Mouse (Mus musculus) small intestine, adult 2 months (tissue): ENCODE results near the gene Arrb2. TPM values are rescaled to one million over a fixed set of nuclear protein-coding genes. Genes with fewer than 3 reads are reported as not detected.
"Not testable (repeated sequence)": the region's sequence is repeated elsewhere in the genome, so short reads cannot be mapped to it uniquely, and the experiment has no call there.

ENCODE experiments used
- H3K27ac ChIP-seq: fragments of 200-500 bp; 2 replicates; pipeline ENCODE4 v1.5.1; 2012; ENCODE audit warnings: low read depth, low read length, control low read depth, inconsistent platforms; ENCODE audit not compliant: insufficient read depth
- H3K27me3 ChIP-seq: fragments of 200-500 bp; 2 replicates; pipeline ENCODE4 v1.6.1; 2012; ENCODE audit warnings: mild to moderate bottlenecking, moderate library complexity, low read length, inconsistent platforms; ENCODE audit not compliant: control insufficient read depth, insufficient read depth
- H3K36me3 ChIP-seq: fragments of 200-500 bp; 2 replicates; pipeline ENCODE4 v1.6.1; 2012; ENCODE audit warnings: mild to moderate bottlenecking, low read length, control low read depth, inconsistent platforms; ENCODE audit not compliant: control insufficient read depth, insufficient read depth
- H3K4me1 ChIP-seq: fragments of 200-500 bp; 2 replicates; pipeline ENCODE4 v1.6.1; 2012; ENCODE audit warnings: low read length, inconsistent platforms, mixed read lengths; ENCODE audit not compliant: control insufficient read depth, insufficient read depth, insufficient read length
- H3K4me3 ChIP-seq: fragments of 200-500 bp; 2 replicates; pipeline ENCODE4 v1.5.1; 2012; ENCODE audit warnings: low read depth, mild to moderate bottlenecking, control low read depth, inconsistent platforms, low read length, moderate library complexity
- CTCF ChIP-seq: fragments of 200-500 bp; IDR thresholded peaks from 2 replicates; pipeline ENCODE4 v1.5.1; 2012; ENCODE audit warnings: low read depth, mild to moderate bottlenecking, control low read depth, inconsistent platforms, low read length, moderate library complexity, mixed read lengths; ENCODE audit not compliant: insufficient replicate concordance, insufficient read length; ENCODE audit errors: extremely low read depth
- POLR2A ChIP-seq: fragments of 200-500 bp; IDR thresholded peaks from 2 replicates; pipeline ENCODE4 v1.6.1; 2012; ENCODE audit warnings: low read depth, mild to moderate bottlenecking, control low read depth, inconsistent platforms, low read length, moderate library complexity
- WGBS: fragments of 180-500 bp; shearing (Covaris S2); methylation state at CpG from one replicate; pipeline ENCODE4 v1.1.7; 2018; 5-methylcytosine and 5-hydroxymethylcytosine counted together
- polyA plus RNA-seq: library from polyadenylated mRNA; depleted of rRNA; stranded (reverse); fragments of >200 nt; gene quantifications from 2 replicates; pipeline ENCODE4 v1.2.3, GENCODE M21; 2012

The Arrb2 gene
- polyA plus RNA-seq, 1 experiment: 23.2 TPM

DNA sequence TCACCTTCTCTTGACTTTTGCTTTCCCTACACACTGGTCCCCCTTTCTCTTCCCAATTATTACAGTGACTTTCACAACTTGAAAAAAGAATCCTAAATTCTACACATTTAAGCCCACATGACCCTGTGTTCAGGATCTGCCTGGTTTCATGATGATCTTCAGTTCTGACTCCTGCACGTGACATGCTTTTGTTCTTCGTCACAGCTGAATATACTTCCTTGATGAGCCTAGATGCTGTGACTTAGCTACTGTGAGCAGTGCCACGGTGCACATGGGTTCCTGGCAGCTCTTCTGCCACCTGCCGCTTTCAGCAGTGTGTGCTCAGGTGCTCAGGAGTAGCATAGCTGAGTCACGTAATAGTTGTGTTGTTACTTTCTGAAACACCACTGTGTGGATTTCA, 19.8 kb upstream of the Arrb2 start:
- Histone ChIP-seq H3K27ac (no peak overlapping the region), H3K4me3 (no peak overlapping the region), H3K36me3 (no peaks in the 10 kb centered on the region), H3K27me3 (no peaks in the 10 kb centered on the region), H3K4me1 (peaks cover 9% of the 10 kb centered on the region; the same call in 1 of the 2 replicates)
- 54% methylated on average over 5 of the region's 5 CpGs for WGBS
- TF ChIP-seq POLR2A (no peak), CTCF (no peak)

GRCm38 (mm10) chr11:70413961-70414360, 18.5 kb upstream of the Arrb2 start:
- H3K4me3 ChIP-seq: no peak overlapping the region
- peaks cover 5% of the 10 kb centered on the region; the same call in 1 of the 2 replicates for H3K4me1 ChIP-seq
- WGBS: 5% methylated on average over 3 of the region's 3 CpGs
- TF ChIP-seq CTCF (peak; percentile 42; the same call in 1 of the 2 replicates), POLR2A (no peak)
- no peaks in the 10 kb centered on the region for H3K27me3 ChIP-seq
- no peak overlapping the region for H3K27ac ChIP-seq
- H3K36me3 ChIP-seq: no peaks in the 10 kb centered on the region

DNA sequence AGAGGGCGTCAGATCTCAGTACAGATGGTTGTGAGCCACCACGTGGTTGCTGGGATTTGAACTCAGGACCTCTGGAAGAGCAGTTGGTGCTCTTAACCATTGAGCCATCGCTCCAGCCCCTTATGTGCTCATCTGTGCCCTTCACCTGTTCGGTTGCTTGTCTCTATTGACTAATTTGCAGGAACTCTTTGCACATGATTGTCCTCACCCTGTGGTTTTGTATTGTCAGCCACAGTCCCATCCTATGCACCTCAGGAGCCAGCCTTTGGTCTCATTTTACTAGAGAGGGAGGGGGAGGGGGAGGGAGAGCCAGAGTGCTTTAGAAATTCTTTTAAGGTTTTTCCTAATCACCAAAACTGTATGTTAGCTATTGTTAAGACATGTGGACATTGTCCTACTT, 14.2 kb upstream of the Arrb2 start:
- 62% methylated on average over 4 of the region's 4 CpGs for WGBS
- Histone ChIP-seq H3K4me3 (no peak overlapping the region), H3K27me3 (no peaks in the 10 kb centered on the region), H3K4me1 (no peaks in the 10 kb centered on the region), H3K27ac (no peak overlapping the region), H3K36me3 (no peaks in the 10 kb centered on the region)
- TF ChIP-seq POLR2A (no peak), CTCF (no peak)

- no peaks in the 10 kb centered on the region for H3K27me3 ChIP-seq
- H3K4me3 ChIP-seq: no peak overlapping the region
- 56% methylated on average over 5 of the region's 5 CpGs for WGBS
- H3K36me3 ChIP-seq: no peaks in the 10 kb centered on the region
- no peak for TF ChIP-seq CTCF
- no peak for TF ChIP-seq POLR2A
- H3K4me1 ChIP-seq: no peaks in the 10 kb centered on the region
- H3K27ac ChIP-seq: no peak overlapping the region
These were observed 12.9 kb upstream of the Arrb2 start for GRCm38 (mm10) chr11:70419486-70419885.

GRCm38 (mm10) chr11:70426598-70426997, 5.8 kb upstream of the Arrb2 start:
- not testable (repeated sequence) for H3K27ac ChIP-seq, H3K4me1 ChIP-seq, H3K27me3 ChIP-seq, H3K36me3 ChIP-seq, H3K4me3 ChIP-seq
- 73% methylated on average over 6 of the region's 6 CpGs for WGBS

- peaks cover 6% of the 10 kb centered on the region; the same call in 1 of the 2 replicates for H3K36me3 ChIP-seq
- H3K4me3 ChIP-seq: no peak overlapping the region
- H3K27ac ChIP-seq: no peak overlapping the region
- WGBS: 38% methylated on average over 5 of the region's 5 CpGs
- TF ChIP-seq POLR2A (no peak), CTCF (no peak)
- no peaks in the 10 kb centered on the region for H3K4me1 ChIP-seq
- no peaks in the 10 kb centered on the region for H3K27me3 ChIP-seq
These were observed 861 bp upstream of the Arrb2 start for GRCm38 (mm10) chr11:70431574-70431973.

DNA sequence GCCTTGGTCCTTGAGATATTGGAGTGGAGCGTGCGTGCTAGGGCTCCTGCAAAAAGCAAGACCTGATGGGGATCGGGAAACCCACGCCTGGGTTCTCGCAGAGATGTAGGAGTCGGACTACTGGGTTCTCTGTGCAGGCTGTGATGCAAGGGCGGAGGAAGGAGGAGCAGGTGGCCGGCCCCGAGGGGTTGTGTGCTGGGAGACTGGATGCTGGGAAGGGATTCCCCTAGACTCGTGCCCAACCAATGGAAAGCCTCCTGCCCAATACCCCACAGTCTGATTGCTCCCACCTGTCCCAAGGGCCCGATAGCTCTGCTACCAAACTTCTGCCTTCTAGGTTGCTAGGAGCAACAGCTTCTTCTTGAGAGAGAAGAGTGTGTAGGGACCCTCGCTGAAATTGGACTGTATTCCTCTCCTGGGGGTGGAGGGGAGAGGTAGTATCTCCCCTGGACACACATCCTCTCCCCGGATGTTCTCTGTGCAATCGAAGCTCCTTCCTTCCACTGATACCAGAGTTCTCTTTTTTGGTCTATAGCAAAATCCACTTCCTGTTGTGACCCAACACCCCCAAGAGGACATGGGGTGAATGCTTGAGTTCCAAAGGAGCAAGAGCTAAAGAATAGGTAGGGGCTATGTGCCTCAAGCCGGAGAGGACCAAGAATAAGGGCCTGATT, 597 bp downstream of the Arrb2 start:
- Histone ChIP-seq H3K27me3 (no peaks in the 10 kb centered on the region), H3K27ac (peak overlapping the region; percentile 50), H3K4me1 (no peaks in the 10 kb centered on the region), H3K36me3 (peaks cover 11% of the 10 kb centered on the region; the same call in 1 of the 2 replicates), H3K4me3 (peak overlapping the region; percentile 55)
- no peak for TF ChIP-seq CTCF
- no peak for TF ChIP-seq POLR2A
- WGBS: 8% methylated on average over 15 of the region's 15 CpGs

- Histone ChIP-seq H3K4me3 (peak overlapping the region; percentile 55), H3K27me3 (no peaks in the 10 kb centered on the region), H3K36me3 (peaks cover 16% of the 10 kb centered on the region; the same call in 1 of the 2 replicates), H3K27ac (peak overlapping the region; percentile 50), H3K4me1 (no peaks in the 10 kb centered on the region)
- no peak for TF ChIP-seq POLR2A
- WGBS: 72% methylated on average over 1 of the region's 1 CpGs
These were observed 1.1 kb downstream of the Arrb2 start for GRCm38 (mm10) chr11:70433569-70433943.
